Mouse (Mus musculus) cortical plate, adult 2 months (tissue): Measurements from ENCODE around the gene Patl1.

Experiments used
- CTCF ChIP-seq: fragments of 200-500 bp; IDR thresholded peaks from 2 replicates; pipeline ENCODE4 v1.5.1; 2011; ENCODE audit warnings: mild to moderate bottlenecking, control low read depth, low read length; ENCODE audit not compliant: insufficient read depth; ENCODE audit errors: extremely low read depth
- POLR2A ChIP-seq: fragments of 200-500 bp; IDR thresholded peaks from 2 replicates; pipeline ENCODE4 v1.6.1; 2011; ENCODE audit warnings: mild to moderate bottlenecking, low read length, control low read depth; ENCODE audit not compliant: insufficient read depth; ENCODE audit errors: extremely low read depth

GRCm38 (mm10) chr19:11956636-11957035 lies 44.4 kb downstream of the Patl1 start:
- TF ChIP-seq CTCF (no peak), POLR2A (no peak)
